Mouse (Mus musculus) forebrain, embryonic 11.5 days (tissue): Measurements from ENCODE around the gene Fezf2. TPM values are rescaled to one million over a fixed set of nuclear protein-coding genes. Genes with fewer than 3 reads are reported as not detected.

ENCODE experiments used
- ATAC-seq: fragments of 200-750 bp; cut with Nextera tagmentation; replicated peaks from 2 replicates; pipeline ENCODE4 v1.8.0; 2017; ENCODE audit warnings: moderate TSS enrichment; ENCODE audit not compliant: low FRiP score
- DNase-seq: peaks from one replicate; pipeline ENCODE4 v3.0.0-alpha.2; 2017; ENCODE audit warnings: low spot score
- H3K27ac ChIP-seq: fragments of 300-500 bp; sonication (generic); 2 replicates; pipeline ENCODE4 v1.5.1; 2014; ENCODE audit warnings: low read depth, low read length
- H3K27me3 ChIP-seq: fragments of 300-500 bp; sonication (generic); 2 replicates; pipeline ENCODE4 v1.6.1; 2014; ENCODE audit warnings: mild to moderate bottlenecking, low read length, mixed read lengths; ENCODE audit not compliant: control insufficient read depth, insufficient read depth
- H3K36me3 ChIP-seq: fragments of 300-500 bp; sonication (generic); 2 replicates; pipeline ENCODE4 v1.6.1; 2014; ENCODE audit warnings: mild to moderate bottlenecking, low read length, moderate library complexity, mixed read lengths; ENCODE audit not compliant: control insufficient read depth, insufficient read depth
- H3K4me1 ChIP-seq: fragments of 300-500 bp; sonication (generic); replicated peaks from 2 replicates; pipeline ENCODE4 v1.6.1; 2014; ENCODE audit warnings: low read length, mixed read lengths; ENCODE audit not compliant: control insufficient read depth, insufficient read depth
- H3K4me2 ChIP-seq: fragments of 300-500 bp; sonication (generic); 2 replicates; pipeline ENCODE4 v1.6.1; 2014; ENCODE audit warnings: low read depth, mild to moderate bottlenecking, low read length, moderate library complexity, mixed read lengths; ENCODE audit not compliant: severe bottlenecking
- H3K4me3 ChIP-seq: fragments of 300-500 bp; sonication (generic); 2 replicates; pipeline ENCODE4 v1.5.1; 2014; ENCODE audit warnings: low read depth, low read length
- H3K9ac ChIP-seq: fragments of 300-500 bp; sonication (generic); 2 replicates; pipeline ENCODE4 v1.6.1; 2014; ENCODE audit warnings: low read length
- H3K9me3 ChIP-seq: fragments of 300-500 bp; sonication (generic); 2 replicates; pipeline ENCODE4 v1.6.1; 2016; ENCODE audit warnings: low read length, mixed read lengths; ENCODE audit not compliant: control insufficient read depth
- WGBS: fragments of 180-500 bp; shearing (Covaris S2); extraction: QIAGEN DNeasy Blood & Tissue Kit; methylation state at CpG from one replicate; pipeline ENCODE4 v1.1.7; 2014; 5-methylcytosine and 5-hydroxymethylcytosine counted together
- polyA plus RNA-seq: library from polyadenylated mRNA; unstranded; fragments of >200 nt; fragmentation: Nextera tagmentation; extraction: Ambion mirVana; gene quantifications from 2 replicates; pipeline ENCODE4 v1.2.1, GENCODE M21; 2014

The Fezf2 gene
- polyA plus RNA-seq = 47.5 and 51.5 TPM in 2 replicates

- Histone ChIP-seq H3K36me3 (no peaks in the 10 kb centered on the region), H3K9ac (peak within 1 kb of the TSS; percentile 91; the same call in 1 of the 2 replicates), H3K27me3 (peaks cover 61% of the 10 kb centered on the region), H3K9me3 (no peaks in the 10 kb centered on the region), H3K27ac (peak within 1 kb of the TSS; percentile 97), H3K4me2 (peak within 1 kb of the TSS; percentile 60), H3K4me3 (peak within 1 kb of the TSS; percentile 60), H3K4me1 (peaks cover 23% of the 10 kb centered on the region; the same call in 1 of the 2 replicates)
- whole genome bisulfite sequencing = 2% methylated on average over 2 of the region's 2 CpGs
- ATAC-seq (no peak), DNase-seq (no peak)
Observed at GRCm38 (mm10) chr14:12348089-12348488, at the start of gene Fezf2. Gene Fezf2 (minus strand): TSS chr14:12348189.

- Histone ChIP-seq H3K27ac (no peak overlapping the region), H3K27me3 (peaks cover 16% of the 10 kb centered on the region), H3K4me1 (peaks cover 17% of the 10 kb centered on the region), H3K9ac (no peak overlapping the region), H3K36me3 (no peaks in the 10 kb centered on the region), H3K9me3 (no peaks in the 10 kb centered on the region), H3K4me2 (no peak overlapping the region), H3K4me3 (no peak overlapping the region)
- WGBS = 78% methylated on average over 3 of the region's 3 CpGs
- no peak for ATAC-seq
- DNase-seq = no peak
Observed at GRCm38 (mm10) chr14:12397561-12397960, 49.6 kb upstream of the Fezf2 start.

- Histone ChIP-seq H3K4me1 (peaks cover 42% of the 10 kb centered on the region), H3K4me2 (no peak overlapping the region), H3K27ac (peak overlapping the region; percentile 2; the same call in 1 of the 2 replicates), H3K9ac (no peak overlapping the region), H3K9me3 (no peaks in the 10 kb centered on the region), H3K4me3 (no peak overlapping the region), H3K36me3 (no peaks in the 10 kb centered on the region), H3K27me3 (peaks cover 18% of the 10 kb centered on the region)
- no peak; the same call in 1 of the 2 replicates for ATAC-seq
- WGBS = 17% methylated on average over 2 of the region's 2 CpGs
- DNase-seq = no peak
Observed at GRCm38 (mm10) chr14:12394318-12394717, 46.3 kb upstream of the Fezf2 start.

- H3K36me3 ChIP-seq = no peaks in the 10 kb centered on the region
- H3K27ac ChIP-seq = peak overlapping the region; percentile 26; the same call in 1 of the 2 replicates
- DNase-seq = peak; percentile 84
- peak overlapping the region; percentile 26; the same call in 1 of the 2 replicates for H3K4me2 ChIP-seq
- H3K27me3 ChIP-seq = peaks cover 18% of the 10 kb centered on the region
- H3K9ac ChIP-seq = peak overlapping the region; percentile 9; the same call in 1 of the 2 replicates
- H3K9me3 ChIP-seq = no peaks in the 10 kb centered on the region
- H3K4me1 ChIP-seq = peaks cover 49% of the 10 kb centered on the region
- peak; percentile 81 for ATAC-seq
- H3K4me3 ChIP-seq = no peak overlapping the region
- WGBS = 4% methylated on average over 12 of the region's 12 CpGs
Observed at GRCm38 (mm10) chr14:12393271-12393861, 45.4 kb upstream of the Fezf2 start.

GRCm38 (mm10) chr14:12391167-12391566 is 43.2 kb upstream of the Fezf2 start:
- Histone ChIP-seq H3K27me3 (peaks cover 19% of the 10 kb centered on the region), H3K4me2 (no peak overlapping the region), H3K9ac (no peak overlapping the region), H3K4me1 (peaks cover 65% of the 10 kb centered on the region), H3K27ac (no peak overlapping the region), H3K36me3 (no peaks in the 10 kb centered on the region), H3K9me3 (no peaks in the 10 kb centered on the region), H3K4me3 (no peak overlapping the region)
- 18% methylated on average over 7 of the region's 7 CpGs for WGBS
- peak; percentile 56 for DNase-seq
- no peak for ATAC-seq

GRCm38 (mm10) chr14:12388806-12389436 is 40.9 kb upstream of the Fezf2 start:
- no peak overlapping the region for H3K9ac ChIP-seq
- peak overlapping the region; percentile 3; the same call in 1 of the 2 replicates for H3K27ac ChIP-seq
- H3K4me2 ChIP-seq = peak overlapping the region; percentile 16
- peak; percentile 64 for ATAC-seq
- peak; percentile 87 for DNase-seq
- H3K4me3 ChIP-seq = no peak overlapping the region
- no peaks in the 10 kb centered on the region for H3K36me3 ChIP-seq
- H3K27me3 ChIP-seq = peaks cover 20% of the 10 kb centered on the region
- H3K4me1 ChIP-seq = peaks cover 55% of the 10 kb centered on the region
- H3K9me3 ChIP-seq = no peaks in the 10 kb centered on the region
- 1% methylated on average over 14 of the region's 14 CpGs for WGBS

GRCm38 (mm10) chr14:12388192-12388795 is 40.3 kb upstream of the Fezf2 start:
- H3K9me3 ChIP-seq = no peaks in the 10 kb centered on the region
- no peak overlapping the region for H3K9ac ChIP-seq

GRCm38 (mm10) chr14:12387176-12387575 is 39.2 kb upstream of the Fezf2 start:
- H3K4me2 ChIP-seq = no peak overlapping the region
- DNase-seq (no peak), ATAC-seq (no peak)
- 59% methylated on average over 6 of the region's 6 CpGs for WGBS
- peaks cover 45% of the 10 kb centered on the region for H3K4me1 ChIP-seq
- H3K27ac ChIP-seq = no peak overlapping the region
- no peak overlapping the region for H3K9ac ChIP-seq
- H3K36me3 ChIP-seq = no peaks in the 10 kb centered on the region
- peaks cover 26% of the 10 kb centered on the region for H3K27me3 ChIP-seq
- no peaks in the 10 kb centered on the region for H3K9me3 ChIP-seq
- no peak overlapping the region for H3K4me3 ChIP-seq

More at GRCm38 (mm10) chr14:12388192-12388795, 40.3 kb upstream of the Fezf2 start:
- DNase-seq (peak; percentile 68), ATAC-seq (peak; percentile 57)
- Histone ChIP-seq H3K36me3 (no peaks in the 10 kb centered on the region), H3K4me1 (peaks cover 55% of the 10 kb centered on the region), H3K4me3 (no peak overlapping the region), H3K27ac (peak overlapping the region; percentile 3; the same call in 1 of the 2 replicates), H3K4me2 (peak overlapping the region; percentile 16), H3K27me3 (peaks cover 23% of the 10 kb centered on the region)
- WGBS = 8% methylated on average over 4 of the region's 4 CpGs
